Comparison of ENCODE assay signal across 17 mouse cellular contexts in the genomic region with DNA sequence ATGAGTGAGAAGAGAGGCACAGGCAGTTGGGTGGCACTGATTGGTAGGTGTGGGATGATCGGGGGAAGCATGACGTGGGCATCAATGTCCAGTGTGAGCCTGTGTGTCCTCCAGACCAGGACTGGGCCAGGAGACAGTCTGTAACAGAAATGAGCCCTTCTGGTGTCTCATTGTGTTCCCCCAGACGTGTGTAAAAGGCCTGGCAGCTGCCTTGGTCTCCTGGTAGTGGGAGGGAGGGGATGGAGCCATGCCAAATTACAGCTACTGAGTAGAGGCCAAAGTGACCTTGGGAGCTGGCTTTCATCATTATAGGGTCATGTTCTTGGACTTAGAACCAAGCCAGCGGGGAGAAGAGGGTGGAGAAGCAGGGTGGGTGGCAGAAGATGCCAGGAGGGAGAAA. TPM values are rescaled to one million over a fixed set of nuclear protein-coding genes. Genes with fewer than 3 reads are reported as not detected.
DNase-seq lines count a peak whose midpoint lies in the region; ATAC-seq and TF ChIP-seq lines count a peak whose summit lies in the region.
"Had no signal": no experiment of that assay in that cellular context is flagged by ENCODE, and none has a peak within 500 bp of the region (broad histone marks: within the 10 kb centered on the region; RNA-seq: fewer than 3 reads in every experiment).

No protein-coding gene starts in this region.

- peaks cover 8% of the 10 kb centered on the region; the same call in 1 of the 2 replicates for H3K4me1 ChIP-seq in kidney, adult 2 months (ENCODE audit: control insufficient read depth, insufficient read depth, low read length)
- peaks cover 1% of the 10 kb centered on the region; the same call in 1 of the 2 replicates for H3K4me1 ChIP-seq in kidney, embryonic 16.5 days (ENCODE audit: insufficient read depth, low read length)
- H3K4me1 ChIP-seq: heart, embryonic 10.5 days; intestine, embryonic 15.5 days; liver, embryonic 12.5 days; lung, embryonic 15.5 days had no signal

- no peak overlapping the region for H3K27ac ChIP-seq in kidney, adult 2 months (ENCODE audit: insufficient read depth, low read depth, low read length)
- H3K27ac ChIP-seq in kidney, embryonic 16.5 days (ENCODE audit: low read length), result no peak overlapping the region
- H3K27ac ChIP-seq: heart, embryonic 10.5 days; hindbrain, embryonic 10.5 days; intestine, embryonic 15.5 days; liver, embryonic 12.5 days; lung, embryonic 15.5 days had no signal

- no peak for TF ChIP-seq POLR2A in kidney, adult 2 months (IDR thresholded peaks at IDR 0.05; ENCODE audit: low read depth, low read length)

- no peak for TF ChIP-seq CTCF in kidney, adult 2 months (conservative IDR thresholded peaks at IDR 0.05; ENCODE audit: insufficient read depth, insufficient read length, low read depth, low read length)

- peak; percentile 36 to 72 for DNase-seq in cerebellum, postnatal 14 days
- no peak for DNase-seq in cerebellum, adult 9-10 months
- peak; percentile 76 for DNase-seq in kidney, adult 2 months
- peak; percentile 1 for DNase-seq in thymus, postnatal 4 days
- DNase-seq in thymus, postnatal 36 days, result no peak
- peak; percentile 72 to 78 for DNase-seq in kidney, postnatal 36 days
- DNase-seq in embryo, embryonic 10 days (ENCODE audit: low spot score), result no peak
- DNase-seq: cerebellum, adult 8-10 months; gastrocnemius, postnatal 10 days; right cerebral cortex, adult 18-20 months had no signal

- H3K9me3 ChIP-seq in kidney, embryonic 16.5 days (ENCODE audit: low read length), result no peaks in the 10 kb centered on the region
- H3K9me3 ChIP-seq: heart, embryonic 10.5 days; hindbrain, embryonic 10.5 days; intestine, embryonic 15.5 days; liver, embryonic 12.5 days; lung, embryonic 15.5 days had no signal

- no peak overlapping the region for H3K4me3 ChIP-seq in kidney, adult 2 months (ENCODE audit: insufficient read depth, low read depth, low read length)
- H3K4me3 ChIP-seq in kidney, embryonic 16.5 days (ENCODE audit: low read length), result no peak overlapping the region
- H3K4me3 ChIP-seq: heart, embryonic 10.5 days; hindbrain, embryonic 10.5 days; intestine, embryonic 15.5 days; liver, embryonic 12.5 days; lung, embryonic 15.5 days had no signal

- no peaks in the 10 kb centered on the region for H3K36me3 ChIP-seq in kidney, adult 2 months (ENCODE audit: control insufficient read depth, insufficient read depth, low read length)
- H3K36me3 ChIP-seq in kidney, embryonic 16.5 days (ENCODE audit: insufficient read depth, low read length), result no peaks in the 10 kb centered on the region
- H3K36me3 ChIP-seq: heart, embryonic 10.5 days; hindbrain, embryonic 10.5 days; intestine, embryonic 15.5 days; liver, embryonic 12.5 days; lung, embryonic 15.5 days had no signal

- H3K4me2 ChIP-seq in kidney, embryonic 16.5 days (replicated peaks; ENCODE audit: low read depth, low read length), result no peak overlapping the region
- H3K4me2 ChIP-seq: intestine, embryonic 15.5 days; liver, embryonic 12.5 days; lung, embryonic 15.5 days had no signal

- no peak overlapping the region for H3K9ac ChIP-seq in kidney, embryonic 16.5 days (replicated peaks; ENCODE audit: low read length)
- H3K9ac ChIP-seq: intestine, embryonic 15.5 days; liver, embryonic 12.5 days; lung, embryonic 15.5 days had no signal

- no peak for ATAC-seq in kidney, embryonic 16.5 days (ENCODE audit: low FRiP score, low TSS enrichment)
- ATAC-seq: forebrain, embryonic 16.5 days; intestine, embryonic 15.5 days; liver, embryonic 12.5 days had no signal

- WGBS in kidney, adult 2 months, result 45% methylated on average over 4 of the region's 4 CpGs
- WGBS in kidney, embryonic 16.5 days, result 64% methylated on average over 4 of the region's 4 CpGs

- H3K27me3 ChIP-seq in kidney, adult 2 months (replicated peaks; ENCODE audit: control insufficient read depth, insufficient read depth, low read length), result no peaks in the 10 kb centered on the region
- no peaks in the 10 kb centered on the region for H3K27me3 ChIP-seq in kidney, embryonic 16.5 days (ENCODE audit: insufficient read depth, low read length)
- H3K27me3 ChIP-seq: intestine, embryonic 15.5 days; liver, embryonic 12.5 days; lung, embryonic 15.5 days had no signal

RNA-seq across cellular contexts. Expression of a gene that starts 45.9 kb away (rescaled TPM):
- polyA plus RNA-seq in kidney, adult 2 months (2012; rRNA removed), result 0.23 and 0.36 TPM in 2 replicates
- 0.90 and 0.95 TPM in 2 replicates for polyA plus RNA-seq in kidney, embryonic 16.5 days (2015; fragmentation: Nextera tagmentation; extraction: Ambion mirVana)
- polyA plus RNA-seq: lung, embryonic 15.5 days had no signal

Comparison
In these comparisons a context has a peak if more than half of its experiments do, and no peak if none do; other contexts are left out.
1. DNase-seq: peak in cerebellum, postnatal 14 days (2 of 2), kidney, adult 2 months (single experiment), thymus, postnatal 4 days (single experiment) and kidney, postnatal 36 days (2 of 2); none in cerebellum, adult 9-10 months (single experiment), thymus, postnatal 36 days (0 of 2) and embryo, embryonic 10 days (single experiment).